Mouse (Mus musculus): ENCODE results near the gene Ncoa3. TPM values are rescaled to one million over a fixed set of nuclear protein-coding genes. Genes with fewer than 3 reads are reported as not detected.
"Not testable (repeated sequence)": the region's sequence is repeated elsewhere in the genome, so short reads cannot be mapped to it uniquely, and the experiment has no call there.

Gene Ncoa3
- polyA plus RNA-seq, 2 experiments = 3.3 to 4.4 TPM

DNA sequence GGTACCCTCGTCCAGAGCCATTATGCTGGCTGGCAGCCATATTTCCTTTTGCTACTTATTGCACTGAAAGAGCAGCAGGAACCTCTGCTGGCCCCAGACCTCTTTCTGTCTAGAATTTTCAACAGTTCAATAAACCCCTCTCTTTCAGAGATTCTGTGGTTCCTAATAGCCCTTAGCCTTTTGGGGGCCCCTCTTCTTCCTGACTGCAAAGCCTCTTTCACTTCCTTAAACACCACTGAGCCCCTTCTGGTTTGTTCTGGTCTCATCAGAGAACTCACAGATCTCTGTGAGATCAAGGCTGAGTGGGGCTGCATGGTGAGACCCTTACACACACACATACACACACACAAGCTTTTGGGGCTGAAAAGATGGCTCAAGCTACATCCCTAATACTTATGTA, 44.4 kb upstream of the Ncoa3 start:
- Histone ChIP-seq H3K4me3 (ENCODE audit: insufficient read depth in 1 of 2, low read depth in 2 of 2, low read length in 2 of 2) (no peak overlapping the region), H3K27ac (no peak overlapping the region), H3K4me1 (replicated peaks; ENCODE audit: control insufficient read depth in 2 of 2, insufficient read depth in 2 of 2, low read length in 1 of 2) (peaks cover 25 to 39% of the 10 kb centered on the region in 2 experiments), H3K36me3 (replicated peaks; ENCODE audit: control insufficient read depth, insufficient read depth, low read depth) (no peaks in the 10 kb centered on the region), H3K27me3 (ENCODE audit: control insufficient read depth, insufficient read depth, low read length) (no peaks in the 10 kb centered on the region), H3K9me3 (ENCODE audit: control insufficient read depth, low read length) (no peaks in the 10 kb centered on the region), H3K4me2 (ENCODE audit: low read depth) (no peak overlapping the region), H3K9ac (replicated peaks) (no peak overlapping the region)
- ATAC-seq (ENCODE audit: insufficient read depth) = no peak
- DNase-seq (ENCODE audit: low read depth in 3 of 3, low spot score in 3 of 3) = no peak
- no peak for TF ChIP-seq EP300 (IDR thresholded peaks at IDR 0.05; ENCODE audit: low read depth)
- TF ChIP-seq CTCF (IDR thresholded peaks at IDR 0.05; ENCODE audit: low read depth) = no peak
- whole genome bisulfite sequencing (ENCODE audit: insufficient replicate concordance) = 43% methylated on average over 1 of the region's 1 CpGs

DNA sequence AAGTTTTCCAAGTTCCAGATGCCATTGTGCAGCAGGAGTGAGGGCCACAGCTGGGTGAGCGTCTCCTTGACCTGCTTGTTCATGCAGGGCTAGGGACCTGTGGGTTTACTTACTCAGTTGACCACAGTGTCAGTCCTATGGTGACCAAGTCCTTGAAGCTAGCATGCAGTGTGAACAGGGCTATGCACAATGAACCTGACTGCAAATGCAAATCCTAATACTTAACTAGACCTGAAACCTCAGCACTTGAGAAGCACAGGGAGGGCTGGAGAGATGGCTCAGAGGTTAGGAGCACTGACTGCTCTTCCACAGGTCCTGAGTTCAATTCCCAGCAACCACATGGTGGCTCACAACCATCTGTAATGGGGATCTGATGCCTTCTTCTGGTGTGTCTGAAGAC, 43.7 kb upstream of the Ncoa3 start:
- not testable (repeated sequence) for H3K36me3 ChIP-seq (replicated peaks; ENCODE audit: control insufficient read depth, insufficient read depth, low read depth); ATAC-seq (ENCODE audit: insufficient read depth); H3K27me3 ChIP-seq (ENCODE audit: control insufficient read depth, insufficient read depth, low read length); H3K27ac ChIP-seq; H3K9ac ChIP-seq (replicated peaks); H3K4me2 ChIP-seq (ENCODE audit: low read depth); H3K4me3 ChIP-seq (ENCODE audit: insufficient read depth in 1 of 2, low read depth in 2 of 2, low read length in 2 of 2); DNase-seq (ENCODE audit: low read depth in 3 of 3, low spot score in 3 of 3); H3K9me3 ChIP-seq (ENCODE audit: control insufficient read depth, low read length)
- H3K4me1 ChIP-seq (replicated peaks; ENCODE audit: control insufficient read depth in 2 of 2, insufficient read depth in 2 of 2, low read length in 1 of 2) = peaks cover 25 to 39% of the 10 kb centered on the region in 2 experiments
- 33% methylated on average over 1 of the region's 1 CpGs for WGBS (ENCODE audit: insufficient replicate concordance)

DNA sequence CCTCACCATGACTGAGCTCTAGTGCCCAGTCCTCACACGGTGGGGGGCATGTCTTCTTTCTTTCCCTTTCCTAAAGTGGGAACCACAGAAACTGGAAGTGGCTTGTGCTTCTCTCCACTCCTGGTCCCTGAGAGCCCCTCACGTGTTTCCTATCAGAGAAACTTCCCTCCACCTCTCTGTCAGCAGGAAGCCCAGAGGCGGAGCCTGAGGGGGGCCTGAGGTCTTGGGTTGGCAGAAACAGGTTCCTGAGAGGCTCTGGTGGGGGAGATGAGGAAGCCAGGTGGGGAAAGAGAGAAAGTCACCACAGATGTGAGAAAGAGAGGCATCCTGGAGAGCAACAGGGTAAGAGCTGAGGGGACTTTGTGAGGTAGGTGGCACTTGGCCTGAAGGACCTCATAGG, 42.7 kb upstream of the Ncoa3 start:
- no peak for DNase-seq (ENCODE audit: low read depth in 3 of 3, low spot score in 3 of 3)
- no peaks in the 10 kb centered on the region for H3K27me3 ChIP-seq (ENCODE audit: control insufficient read depth, insufficient read depth, low read length)
- TF ChIP-seq CTCF (IDR thresholded peaks at IDR 0.05; ENCODE audit: low read depth) (no peak), EP300 (IDR thresholded peaks at IDR 0.05; ENCODE audit: low read depth) (no peak)
- H3K9me3 ChIP-seq (ENCODE audit: control insufficient read depth, low read length) = no peaks in the 10 kb centered on the region
- WGBS (ENCODE audit: insufficient replicate concordance) = 24% methylated on average over 3 of the region's 3 CpGs
- no peak overlapping the region for H3K9ac ChIP-seq (replicated peaks)
- H3K4me2 ChIP-seq (ENCODE audit: low read depth) = no peak overlapping the region
- H3K36me3 ChIP-seq (replicated peaks; ENCODE audit: control insufficient read depth, insufficient read depth, low read depth) = no peaks in the 10 kb centered on the region
- no peak overlapping the region for H3K27ac ChIP-seq
- no peak for ATAC-seq (ENCODE audit: insufficient read depth)
- no peak overlapping the region for H3K4me3 ChIP-seq (ENCODE audit: insufficient read depth in 1 of 2, low read depth in 2 of 2, low read length in 2 of 2)
- peaks cover 18 to 35% of the 10 kb centered on the region in 2 experiments for H3K4me1 ChIP-seq (replicated peaks; ENCODE audit: control insufficient read depth in 2 of 2, insufficient read depth in 2 of 2, low read length in 1 of 2)

DNA sequence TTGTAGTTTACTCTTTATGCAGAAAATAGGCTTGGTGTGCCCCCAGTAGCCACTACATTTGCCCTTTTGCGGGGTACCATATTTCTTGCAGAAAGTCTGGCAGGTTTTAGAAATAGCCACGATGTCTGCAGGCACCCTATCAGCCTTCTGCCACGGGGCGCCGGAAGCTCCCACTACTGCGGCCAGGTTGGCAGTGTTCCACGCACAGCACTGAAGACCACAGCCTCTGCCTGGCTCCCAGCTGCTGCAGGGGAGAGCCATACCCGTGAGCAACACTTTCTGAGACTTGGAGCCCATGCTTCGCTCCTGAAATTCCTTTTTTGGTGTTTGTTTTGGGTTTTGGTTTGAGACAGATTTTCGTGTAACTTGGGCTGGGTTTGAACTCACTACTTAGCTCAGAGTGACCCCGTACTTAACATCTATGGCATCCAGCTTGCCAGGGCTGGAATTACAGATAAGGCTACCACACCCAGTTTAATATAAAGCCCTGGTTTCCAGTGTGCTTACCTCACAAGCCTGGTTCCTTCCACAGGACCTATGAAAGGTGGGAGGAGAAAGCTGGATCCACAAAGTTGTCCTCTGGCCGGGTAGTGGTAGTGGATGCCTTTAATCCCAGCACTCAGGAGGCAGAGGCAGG, 40.9 kb upstream of the Ncoa3 start:
- 29% methylated on average over 12 of the region's 12 CpGs for WGBS (ENCODE audit: insufficient replicate concordance)
- no peaks in the 10 kb centered on the region for H3K27me3 ChIP-seq (ENCODE audit: control insufficient read depth, insufficient read depth, low read length)
- H3K27ac ChIP-seq = no peak overlapping the region
- H3K9me3 ChIP-seq (ENCODE audit: control insufficient read depth, low read length) = no peaks in the 10 kb centered on the region
- H3K4me1 ChIP-seq (replicated peaks; ENCODE audit: control insufficient read depth in 2 of 2, insufficient read depth in 2 of 2, low read length in 1 of 2) = peaks cover 18 to 40% of the 10 kb centered on the region in 2 experiments
- peak; percentile 31; the same call in 1 of the 2 replicates for ATAC-seq (ENCODE audit: insufficient read depth)
- H3K4me3 ChIP-seq (ENCODE audit: insufficient read depth in 1 of 2, low read depth in 2 of 2, low read length in 2 of 2) = no peak overlapping the region
- TF ChIP-seq CTCF (IDR thresholded peaks at IDR 0.05; ENCODE audit: low read depth) = no peak
- no peak for TF ChIP-seq EP300 (IDR thresholded peaks at IDR 0.05; ENCODE audit: low read depth)
- DNase-seq (ENCODE audit: low read depth in 3 of 3, low spot score in 3 of 3) = no peak
- H3K9ac ChIP-seq (replicated peaks) = no peak overlapping the region
- H3K4me2 ChIP-seq (ENCODE audit: low read depth) = no peak overlapping the region; the same call in 1 of the 2 replicates
- no peaks in the 10 kb centered on the region for H3K36me3 ChIP-seq (replicated peaks; ENCODE audit: control insufficient read depth, insufficient read depth, low read depth)

DNA sequence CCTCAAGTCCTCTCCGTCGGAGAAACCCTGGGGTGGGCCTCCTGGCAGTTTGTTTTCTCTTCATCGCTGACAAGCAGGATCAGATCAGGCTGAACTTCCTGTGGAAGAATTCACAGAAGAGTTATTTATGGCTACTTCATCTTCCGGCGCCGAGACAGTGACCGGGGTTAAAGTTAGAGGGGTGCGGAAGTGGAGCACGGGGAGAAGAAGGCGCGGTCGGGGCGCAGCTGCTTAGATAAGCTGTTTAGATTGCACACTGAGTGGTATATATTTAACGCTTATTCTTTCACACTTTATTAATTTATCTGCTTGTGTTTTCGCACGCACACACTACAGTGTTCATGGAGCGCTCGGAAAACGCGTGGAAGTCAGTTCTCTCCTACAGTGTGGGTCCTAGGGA, 37.6 kb upstream of the Ncoa3 start:
- 8% methylated on average over 20 of the region's 20 CpGs for WGBS (ENCODE audit: insufficient replicate concordance)
- peak; percentile 76 for ATAC-seq (ENCODE audit: insufficient read depth)
- H3K27ac ChIP-seq = no peak overlapping the region; the same call in none of the 2 replicates
- H3K4me1 ChIP-seq (replicated peaks; ENCODE audit: control insufficient read depth in 2 of 2, insufficient read depth in 2 of 2, low read length in 1 of 2) = peaks cover 18 to 38% of the 10 kb centered on the region in 2 experiments
- no peak for TF ChIP-seq EP300 (IDR thresholded peaks at IDR 0.05; ENCODE audit: low read depth)
- TF ChIP-seq CTCF (IDR thresholded peaks at IDR 0.05; ENCODE audit: low read depth) = no peak
- H3K4me2 ChIP-seq (ENCODE audit: low read depth) = peak overlapping the region; percentile 59
- DNase-seq (ENCODE audit: low read depth in 3 of 3, low spot score in 3 of 3) = no peak
- H3K36me3 ChIP-seq (replicated peaks; ENCODE audit: control insufficient read depth, insufficient read depth, low read depth) = no peaks in the 10 kb centered on the region
- H3K9me3 ChIP-seq (ENCODE audit: control insufficient read depth, low read length) = no peaks in the 10 kb centered on the region
- H3K9ac ChIP-seq (replicated peaks) = no peak overlapping the region; the same call in 1 of the 2 replicates
- H3K4me3 ChIP-seq (ENCODE audit: insufficient read depth in 1 of 2, low read depth in 2 of 2, low read length in 2 of 2) = peak overlapping the region; percentile 20 to 42; a peak in 3 of 4 replicates
- no peaks in the 10 kb centered on the region for H3K27me3 ChIP-seq (ENCODE audit: control insufficient read depth, insufficient read depth, low read length)

Data from liver, embryonic 14.5 days (tissue).